Mouse (Mus musculus): Measurements from ENCODE around the gene Enox1. TPM values are rescaled to one million over a fixed set of nuclear protein-coding genes. Genes with fewer than 3 reads are reported as not detected.

The Enox1 gene
- total and polyA plus RNA-seq, 2 experiments from 2014 or later, result 29.1 to 42.7 TPM

DNA sequence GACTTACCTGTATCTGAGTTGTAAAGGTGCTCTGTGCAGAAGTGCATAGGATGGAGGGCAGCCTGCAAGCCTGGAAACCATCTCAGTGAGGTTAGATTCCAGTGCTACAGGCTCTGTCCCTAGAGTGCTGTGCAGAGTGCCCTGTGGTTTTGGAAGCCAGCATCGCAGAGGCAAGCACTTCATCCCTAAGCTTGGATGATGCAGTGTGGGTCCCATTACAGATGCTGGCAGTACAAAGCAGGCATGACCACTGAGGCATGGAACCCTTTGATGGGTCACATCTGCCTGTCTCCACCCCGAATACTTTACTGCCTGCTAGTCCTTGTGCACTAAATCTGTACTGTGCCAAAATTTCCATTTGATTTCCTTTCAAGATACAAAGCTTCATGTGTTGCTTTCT is 33.6 kb downstream of the Enox1 start:
- TF ChIP-seq CTCF (IDR thresholded peaks at IDR 0.05; ENCODE audit: low read depth), result no peak
- no peak for DNase-seq (ENCODE audit: low spot score)
- no peak overlapping the region for H3K9ac ChIP-seq (replicated peaks; ENCODE audit: low read length)
- no peak overlapping the region for H3K4me3 ChIP-seq (ENCODE audit: low read length)
- H3K4me2 ChIP-seq (ENCODE audit: low read depth, low read length), result no peak overlapping the region
- WGBS, result 69% methylated on average over 2 of the region's 2 CpGs
- ATAC-seq, result no peak
- H3K27ac ChIP-seq, result no peak overlapping the region
- H3K4me1 ChIP-seq (ENCODE audit: insufficient read depth, low read length), result 0 out of 2 replicates have a peak, but pooled peaks cover 3% of the 10 kb centered on the region
- no peaks in the 10 kb centered on the region for H3K36me3 ChIP-seq (ENCODE audit: insufficient read depth, low read length)
- H3K9me3 ChIP-seq (ENCODE audit: low read length), result no peaks in the 10 kb centered on the region
- no peaks in the 10 kb centered on the region for H3K27me3 ChIP-seq (ENCODE audit: insufficient read depth, low read length)

DNA sequence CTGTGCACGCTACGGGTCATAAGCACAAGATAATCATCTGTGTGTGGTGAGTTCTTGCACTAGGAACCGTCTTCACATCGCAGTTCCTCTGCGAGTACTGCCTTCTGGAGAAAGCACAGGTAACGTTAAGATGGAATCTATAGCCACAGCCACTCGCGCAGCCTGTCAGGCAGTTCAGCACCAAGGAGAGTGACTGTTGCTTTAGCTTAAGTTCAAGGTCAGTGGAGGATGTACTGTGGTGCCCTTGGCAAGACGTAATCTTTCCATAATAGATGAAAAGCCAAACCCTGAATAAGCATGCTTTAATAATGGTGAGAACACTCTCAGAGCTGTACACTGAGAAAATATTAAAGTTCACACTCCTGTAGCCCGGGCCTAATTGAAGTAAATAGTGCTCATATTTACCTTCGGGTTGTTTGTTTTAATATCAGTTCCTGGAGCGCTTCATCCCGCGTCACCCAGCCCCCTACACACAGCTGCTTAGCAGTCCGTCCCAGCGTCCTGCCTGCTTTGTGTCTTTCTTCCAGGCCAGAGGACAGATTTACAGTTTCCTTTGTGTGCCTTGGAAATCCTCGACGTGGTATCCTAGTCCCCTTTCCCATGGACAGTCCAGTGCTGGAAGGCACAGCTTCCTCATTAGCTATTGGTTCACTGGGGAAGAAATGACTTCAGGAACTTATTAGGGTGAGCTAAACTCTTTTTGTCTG is 38.9 kb downstream of the Enox1 start:
- H3K4me3 ChIP-seq (ENCODE audit: low read length), result no peak overlapping the region
- H3K27ac ChIP-seq, result no peak overlapping the region
- H3K4me2 ChIP-seq (ENCODE audit: low read depth, low read length), result no peak overlapping the region
- 40% methylated on average over 18 of the region's 18 CpGs for WGBS
- H3K9ac ChIP-seq (replicated peaks; ENCODE audit: low read length), result no peak overlapping the region
- DNase-seq (ENCODE audit: low spot score), result no peak
- H3K27me3 ChIP-seq (ENCODE audit: insufficient read depth, low read length), result no peaks in the 10 kb centered on the region
- H3K9me3 ChIP-seq (ENCODE audit: low read length), result no peaks in the 10 kb centered on the region
- H3K4me1 ChIP-seq (ENCODE audit: insufficient read depth, low read length), result 0 out of 2 replicates have a peak, but pooled peaks cover 3% of the 10 kb centered on the region
- no peaks in the 10 kb centered on the region for H3K36me3 ChIP-seq (ENCODE audit: insufficient read depth, low read length)
- TF ChIP-seq CTCF (IDR thresholded peaks at IDR 0.05; ENCODE audit: low read depth), result no peak
- ATAC-seq, result peak; percentile 64

DNA sequence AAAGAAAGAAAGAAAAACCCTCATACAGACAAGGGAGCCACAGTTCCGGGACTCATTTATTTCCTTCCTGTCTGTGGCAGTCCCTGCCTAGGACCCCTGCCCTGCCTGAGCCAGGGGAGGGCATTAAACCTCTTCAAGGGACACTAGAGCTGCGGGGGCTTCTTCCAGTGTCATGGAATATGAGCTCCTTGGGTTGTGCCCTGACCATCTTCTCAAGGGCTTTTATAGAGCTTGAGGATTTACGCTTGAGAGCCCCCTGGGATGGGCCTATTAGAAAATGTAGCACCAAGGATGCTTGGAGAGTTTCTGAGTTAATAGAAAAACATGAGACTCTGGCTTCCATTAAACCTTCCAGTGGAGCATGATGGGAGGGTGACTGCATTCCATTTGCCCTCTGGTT is 39.7 kb downstream of the Enox1 start:
- H3K27ac ChIP-seq, result no peak overlapping the region
- TF ChIP-seq CTCF (IDR thresholded peaks at IDR 0.05; ENCODE audit: low read depth), result no peak
- 65% methylated on average over 3 of the region's 3 CpGs for WGBS

DNA sequence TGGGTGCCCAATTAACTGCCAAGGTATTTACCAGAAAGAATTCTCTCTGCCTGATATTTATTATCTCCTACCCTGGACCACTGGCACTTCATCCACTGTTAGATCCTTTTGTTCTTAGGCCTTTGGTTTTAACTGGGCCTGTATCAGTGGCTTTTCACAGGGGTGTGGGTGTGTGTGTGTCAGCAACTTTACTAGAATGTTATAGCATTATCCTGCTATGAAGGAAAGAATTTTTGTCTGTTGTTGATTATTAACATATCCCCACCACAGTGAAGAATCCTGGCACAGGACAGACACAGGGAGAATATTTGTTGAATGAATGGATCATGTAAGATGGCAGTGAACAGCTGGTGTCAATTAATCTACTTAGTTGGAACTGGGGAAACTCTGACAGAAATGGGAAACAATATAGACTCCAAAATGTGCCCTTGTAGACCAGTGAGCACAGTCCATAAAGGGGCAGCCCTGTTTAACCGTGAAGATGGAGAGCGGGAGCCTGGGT is 40.9 kb downstream of the Enox1 start:
- no peak overlapping the region for H3K4me2 ChIP-seq (ENCODE audit: low read depth, low read length)
- no peak for DNase-seq (ENCODE audit: low spot score)
- no peak for ATAC-seq
- H3K9ac ChIP-seq (replicated peaks; ENCODE audit: low read length), result no peak overlapping the region
- H3K4me3 ChIP-seq (ENCODE audit: low read length), result no peak overlapping the region
- no peaks in the 10 kb centered on the region for H3K9me3 ChIP-seq (ENCODE audit: low read length)
- WGBS, result 60% methylated on average over 2 of the region's 2 CpGs
- H3K27ac ChIP-seq, result no peak overlapping the region
- no peaks in the 10 kb centered on the region for H3K27me3 ChIP-seq (ENCODE audit: insufficient read depth, low read length)
- 0 out of 2 replicates have a peak, but pooled peaks cover 3% of the 10 kb centered on the region for H3K4me1 ChIP-seq (ENCODE audit: insufficient read depth, low read length)
- TF ChIP-seq CTCF (IDR thresholded peaks at IDR 0.05; ENCODE audit: low read depth), result no peak
- H3K36me3 ChIP-seq (ENCODE audit: insufficient read depth, low read length), result no peaks in the 10 kb centered on the region

More for the DNA sequence above, 39.7 kb downstream of the Enox1 start:
- no peak overlapping the region for H3K4me3 ChIP-seq (ENCODE audit: low read length)
- no peak overlapping the region for H3K4me2 ChIP-seq (ENCODE audit: low read depth, low read length)
- no peaks in the 10 kb centered on the region for H3K27me3 ChIP-seq (ENCODE audit: insufficient read depth, low read length)
- no peaks in the 10 kb centered on the region for H3K9me3 ChIP-seq (ENCODE audit: low read length)
- ATAC-seq (no peak), DNase-seq (ENCODE audit: low spot score) (no peak)
- H3K9ac ChIP-seq (replicated peaks; ENCODE audit: low read length), result no peak overlapping the region
- no peaks in the 10 kb centered on the region for H3K36me3 ChIP-seq (ENCODE audit: insufficient read depth, low read length)
- H3K4me1 ChIP-seq (ENCODE audit: insufficient read depth, low read length), result 0 out of 2 replicates have a peak, but pooled peaks cover 3% of the 10 kb centered on the region

DNA sequence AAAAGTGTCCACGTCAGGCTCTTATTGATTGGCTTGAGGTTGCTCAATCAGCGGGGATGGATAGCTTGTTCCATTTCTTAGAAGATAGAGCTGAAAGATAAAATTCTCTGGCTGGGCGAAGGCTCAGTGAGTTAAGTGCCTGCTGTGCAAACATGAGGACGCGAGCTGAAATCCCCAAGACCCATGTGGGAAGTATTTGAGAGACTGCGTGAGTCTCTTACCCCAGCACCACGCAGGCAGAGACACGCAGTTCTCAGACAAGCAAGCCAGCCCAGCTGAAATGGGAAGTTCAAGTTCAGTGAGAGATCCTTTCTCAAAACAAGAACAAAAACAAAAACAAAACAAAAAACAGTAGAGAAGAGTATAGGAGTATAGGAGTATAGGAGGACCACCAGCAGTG is 54.3 kb downstream of the Enox1 start:
- H3K9me3 ChIP-seq (ENCODE audit: low read length), result no peaks in the 10 kb centered on the region
- DNase-seq (ENCODE audit: low spot score) (no peak), ATAC-seq (no peak)
- no peak for TF ChIP-seq CTCF (IDR thresholded peaks at IDR 0.05; ENCODE audit: low read depth)
- WGBS, result 78% methylated on average over 8 of the region's 8 CpGs
- no peak overlapping the region for H3K27ac ChIP-seq
- no peak overlapping the region for H3K4me3 ChIP-seq (ENCODE audit: low read length)
- H3K27me3 ChIP-seq (ENCODE audit: insufficient read depth, low read length), result no peaks in the 10 kb centered on the region
- no peak overlapping the region for H3K9ac ChIP-seq (replicated peaks; ENCODE audit: low read length)
- no peak overlapping the region for H3K4me2 ChIP-seq (ENCODE audit: low read depth, low read length)
- no peaks in the 10 kb centered on the region for H3K36me3 ChIP-seq (ENCODE audit: insufficient read depth, low read length)
- peaks cover 4% of the 10 kb centered on the region; the same call in 1 of the 2 replicates for H3K4me1 ChIP-seq (ENCODE audit: insufficient read depth, low read length)

DNA sequence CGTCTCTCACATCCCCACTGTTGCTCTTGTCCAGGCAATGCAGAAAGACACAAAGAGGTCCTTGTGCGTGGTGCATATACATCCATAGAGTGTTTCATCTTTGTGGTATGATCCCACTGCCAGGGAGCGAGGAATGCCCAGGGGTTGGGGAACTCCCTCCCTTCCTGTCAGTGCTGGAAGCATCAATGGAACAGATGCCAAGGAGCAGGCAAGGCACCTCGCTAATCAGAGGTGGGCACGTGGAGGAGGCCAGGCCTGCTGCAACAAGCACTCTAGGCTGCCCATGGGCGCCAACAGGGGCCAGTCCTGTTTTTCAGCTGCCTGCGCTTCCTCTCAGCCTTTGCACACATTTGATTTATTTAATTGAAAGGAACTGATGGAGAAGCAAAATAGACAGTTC is 56.6 kb downstream of the Enox1 start:
- no peak overlapping the region for H3K27ac ChIP-seq
- no peak overlapping the region for H3K9ac ChIP-seq (replicated peaks; ENCODE audit: low read length)
- no peak overlapping the region for H3K4me3 ChIP-seq (ENCODE audit: low read length)
- peak; percentile 40 for DNase-seq (ENCODE audit: low spot score)
- H3K4me1 ChIP-seq (ENCODE audit: insufficient read depth, low read length), result peaks cover 4% of the 10 kb centered on the region; the same call in 1 of the 2 replicates
- no peaks in the 10 kb centered on the region for H3K9me3 ChIP-seq (ENCODE audit: low read length)
- WGBS, result 47% methylated on average over 7 of the region's 7 CpGs
- no peaks in the 10 kb centered on the region for H3K36me3 ChIP-seq (ENCODE audit: insufficient read depth, low read length)
- no peaks in the 10 kb centered on the region for H3K27me3 ChIP-seq (ENCODE audit: insufficient read depth, low read length)
- ATAC-seq, result peak; percentile 51; the same call in 1 of the 2 replicates
- no peak overlapping the region for H3K4me2 ChIP-seq (ENCODE audit: low read depth, low read length)
- no peak for TF ChIP-seq CTCF (IDR thresholded peaks at IDR 0.05; ENCODE audit: low read depth)

DNA sequence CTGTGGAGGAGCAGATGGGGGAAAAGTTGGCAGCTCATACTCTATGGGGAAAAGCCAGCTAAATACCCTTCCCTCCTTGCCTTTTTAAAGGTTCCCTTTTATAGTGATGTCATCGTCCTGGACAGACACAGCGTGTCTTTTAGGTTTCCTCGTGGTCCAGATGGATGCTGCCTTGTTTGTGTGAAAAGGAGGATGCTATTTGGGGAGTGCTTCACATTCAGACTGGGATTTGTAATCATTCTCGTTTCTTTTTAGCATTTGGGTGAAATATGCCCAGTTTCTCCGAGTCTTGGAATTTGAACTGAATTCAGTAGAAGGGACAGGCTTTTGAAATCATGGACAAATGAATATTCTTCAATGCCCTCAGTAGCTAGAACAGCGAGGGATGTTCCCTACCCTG is 58.3 kb downstream of the Enox1 start:
- no peaks in the 10 kb centered on the region for H3K9me3 ChIP-seq (ENCODE audit: low read length)
- H3K27ac ChIP-seq, result no peak overlapping the region
- DNase-seq (ENCODE audit: low spot score) (no peak), ATAC-seq (no peak)
- no peak overlapping the region for H3K4me2 ChIP-seq (ENCODE audit: low read depth, low read length)
- no peak overlapping the region for H3K9ac ChIP-seq (replicated peaks; ENCODE audit: low read length)
- no peaks in the 10 kb centered on the region for H3K27me3 ChIP-seq (ENCODE audit: insufficient read depth, low read length)
- no peak for TF ChIP-seq CTCF (IDR thresholded peaks at IDR 0.05; ENCODE audit: low read depth)
- 66% methylated on average over 6 of the region's 6 CpGs for WGBS
- no peaks in the 10 kb centered on the region for H3K36me3 ChIP-seq (ENCODE audit: insufficient read depth, low read length)
- peaks cover 4% of the 10 kb centered on the region; the same call in 1 of the 2 replicates for H3K4me1 ChIP-seq (ENCODE audit: insufficient read depth, low read length)
- no peak overlapping the region for H3K4me3 ChIP-seq (ENCODE audit: low read length)

Measured in hindbrain, postnatal 0 days (tissue).